ENCODE assay signal across 19 mouse cellular contexts in the genomic region with DNA sequence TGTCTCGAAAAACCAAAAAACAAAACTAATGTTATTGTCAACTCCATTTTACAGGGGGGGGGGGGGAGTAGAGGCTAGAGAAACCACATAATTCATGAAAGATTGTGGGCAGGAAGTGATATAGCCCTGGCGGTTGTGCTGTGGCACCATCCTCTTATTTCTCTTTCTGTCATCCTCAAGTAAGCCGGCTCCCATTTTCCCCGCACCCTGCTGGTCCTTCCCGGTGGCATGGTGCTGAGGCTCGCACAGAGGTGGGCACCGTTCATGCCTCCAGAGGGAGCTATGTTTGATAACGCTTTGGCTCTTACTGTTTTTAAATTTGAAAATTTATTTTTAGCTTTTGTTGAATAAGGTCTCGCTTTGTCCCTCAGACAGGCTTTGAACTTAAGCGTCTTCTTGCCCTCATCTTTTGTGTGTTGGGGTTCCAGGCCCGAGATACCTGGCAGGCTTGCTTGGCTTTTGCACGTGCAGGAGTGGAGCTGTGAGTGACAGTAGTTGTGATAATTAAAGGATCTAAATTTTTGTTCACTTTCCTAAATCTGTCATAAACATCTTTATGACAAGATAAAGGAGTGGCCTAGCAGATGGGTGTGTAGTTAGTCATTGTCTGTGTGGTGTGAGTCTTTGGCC. TPM values are rescaled to one million over a fixed set of nuclear protein-coding genes. Genes with fewer than 3 reads are reported as not detected.
A peak's percentile ranks its signal among the peaks of the same experiment; 100 is the strongest.
DNase-seq lines count a peak whose midpoint lies in the region; ATAC-seq lines count a peak whose summit lies in the region.
"Had no signal": no experiment of that assay in that cellular context is flagged by ENCODE, and none has a peak within 500 bp of the region (broad histone marks: within the 10 kb centered on the region; RNA-seq: fewer than 3 reads in every experiment).

No protein-coding gene starts in this region.

- peak; percentile 48 for DNase-seq in CD4-positive, CD25-positive, alpha-beta regulatory T cell, adult 2 months (ENCODE audit: low read depth, low spot score)
- peak; percentile 49 for DNase-seq in naive thymus-derived CD4-positive, alpha-beta T cell, adult 2 months (ENCODE audit: low read depth)
- DNase-seq in thymus, postnatal 25 days = peak; percentile 61
- DNase-seq in left cerebral cortex, postnatal 4 days = no peak
- no peak for DNase-seq in ovary, postnatal 36 days (ENCODE audit: low spot score)
- DNase-seq in kidney, adult 11 months = no peak
- DNase-seq: adrenal gland, adult 2 months; cerebellum, adult 11-12 months; cerebellum, postnatal 14 days; gastrocnemius, postnatal 14 days; heart, adult 2 months; kidney, adult 8-10 months; kidney, postnatal 10 days; lung, adult 18-20 months; lung, postnatal 10 days had no signal

- peak; percentile 63 for ATAC-seq in activated CD4-positive, CD25-positive, alpha-beta regulatory T cell, adult 4 months
- ATAC-seq: forebrain, embryonic 14.5 days; liver, embryonic 12.5 days; midbrain, embryonic 13.5 days had no signal

- intact Hi-C loops in left cerebral cortex, postnatal 4 days (cut with DNase I) = no loop called here

RNA-seq across cellular contexts. Expression of gene Ttll5, which starts 15.0 kb away (rescaled TPM):
- 10 to 100 TPM in 1 of 2 experiments, 1 to 10 TPM in 1; 8.3 to 10.4 TPM for polyA plus RNA-seq in activated CD4-positive, CD25-positive, alpha-beta regulatory T cell, adult 4 months (2017; shearing (Covaris generic))
- total RNA-seq in left cerebral cortex, postnatal 4 days (2021) = 10 to 100 TPM; 30.4 to 36.7 TPM

RNA-seq across cellular contexts. Expression of gene Erg28, which starts 15.1 kb away (rescaled TPM):
- polyA plus RNA-seq in activated CD4-positive, CD25-positive, alpha-beta regulatory T cell, adult 4 months (2017; shearing (Covaris generic)) = 100 to 1,000 TPM; 149 to 162 TPM
- 10 to 100 TPM; 77.3 to 83.7 TPM for total RNA-seq in left cerebral cortex, postnatal 4 days (2021)

Comparison
In these comparisons a context has a peak if more than half of its experiments do, and no peak if none do; other contexts are left out.
1. DNase-seq: peak in CD4-positive, CD25-positive, alpha-beta regulatory T cell, adult 2 months (single experiment), naive thymus-derived CD4-positive, alpha-beta T cell, adult 2 months (single experiment) and thymus, postnatal 25 days (single experiment); none in left cerebral cortex, postnatal 4 days (single experiment), ovary, postnatal 36 days (single experiment) and kidney, adult 11 months (single experiment).